Mouse (Mus musculus): ENCODE measurements at regions not wholly inside any gene's neighbourhood (a gene's known extent, or its start where the extent isn't known, plus 50 kb on each side); places are given as distances from the start of the nearest gene placed in this dataset.

- no peak for DNase-seq (ENCODE audit: inconsistent ontology term)
These were observed 739.1 kb upstream of the Cdh10 start for GRCm38 (mm10) chr15:18079644-18080043.

All from Muller cell, postnatal 12 days (primary cell).